Mouse (Mus musculus): ENCODE results near the gene Sncg.

GRCm38 (mm10) chr14:34353326-34353725, 21.3 kb downstream of the Sncg start:
- TF ChIP-seq POLR2A (IDR thresholded peaks at IDR 0.05; ENCODE audit: borderline replicate concordance, control insufficient read depth, low read depth, low read length), result no peak
- no peak for TF ChIP-seq CTCF (IDR thresholded peaks at IDR 0.05; ENCODE audit: control insufficient read depth, insufficient read depth, low read length)
